Mouse (Mus musculus): ENCODE data around the gene Cdh23.
A peak's percentile ranks its signal among the peaks of the same experiment; 100 is the strongest.

Cdh23 gene

DNA sequence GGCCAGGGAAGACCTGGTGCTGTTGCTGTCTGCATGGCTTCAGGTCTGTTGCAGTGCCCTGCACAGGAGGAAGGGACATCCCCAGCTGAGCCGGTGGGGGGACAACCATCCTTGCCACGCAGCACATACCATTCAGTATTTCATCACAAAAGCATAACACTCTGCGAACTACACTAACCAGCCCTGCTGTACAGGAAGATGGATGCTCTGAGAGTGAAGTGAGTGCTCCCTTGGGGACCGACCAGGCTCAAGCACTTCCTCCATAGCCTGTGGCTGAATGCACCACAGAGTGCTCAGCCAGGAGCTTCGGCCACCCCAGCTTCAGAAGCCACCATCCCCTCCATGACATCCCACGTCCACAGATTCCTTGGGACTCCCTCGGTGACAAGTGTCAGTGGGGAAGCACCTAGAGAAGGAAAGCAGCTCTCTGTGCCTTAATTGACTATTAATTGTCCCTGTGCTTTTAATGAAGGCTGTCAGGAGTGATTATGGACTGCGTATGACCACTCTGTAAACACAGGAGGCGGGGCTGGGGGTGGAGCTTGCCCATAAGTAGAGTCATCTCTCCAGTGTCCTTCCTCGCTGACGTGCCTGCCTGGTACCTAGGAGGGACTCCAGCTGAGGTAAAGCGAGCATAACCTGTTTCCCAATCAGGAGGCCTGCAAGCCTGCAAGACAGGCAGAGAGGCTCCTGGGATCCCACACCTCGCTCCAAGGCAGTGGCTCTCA is 60.6 kb downstream of the Cdh23 start:
- no peaks in the 10 kb centered on the region; the same call in 1 of the 2 replicates for H3K27me3 ChIP-seq (ENCODE audit: control insufficient read depth, insufficient read depth, low read length, poor library complexity, severe bottlenecking)
- peak; percentile 52 for DNase-seq (ENCODE audit: low read depth, low spot score)
- H3K36me3 ChIP-seq (ENCODE audit: control insufficient read depth, insufficient read depth, low read length, poor library complexity, severe bottlenecking), result no peaks in the 10 kb centered on the region

DNA sequence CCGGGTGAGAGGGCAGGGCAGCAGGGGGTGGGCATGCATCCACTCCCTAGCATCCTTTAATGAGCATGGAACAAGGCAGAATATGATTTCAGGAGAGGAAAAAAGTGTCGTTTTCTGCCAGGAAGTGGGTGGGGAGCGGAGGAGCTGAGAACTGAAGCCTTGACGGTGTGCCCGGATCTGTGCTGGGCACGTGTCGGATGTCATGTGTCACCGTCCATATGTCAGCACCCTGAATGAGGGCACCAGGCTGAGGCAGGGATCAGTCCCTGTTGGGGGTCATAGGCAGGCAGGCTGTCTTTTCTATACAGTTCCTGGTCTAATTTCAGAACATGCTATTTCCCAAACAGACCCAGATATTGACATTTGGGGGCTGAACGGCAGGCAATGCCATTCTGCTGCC is 61.9 kb downstream of the Cdh23 start:
- DNase-seq (ENCODE audit: low read depth, low spot score), result no peak
- H3K36me3 ChIP-seq (ENCODE audit: control insufficient read depth, insufficient read depth, low read length, poor library complexity, severe bottlenecking), result no peaks in the 10 kb centered on the region
- H3K27me3 ChIP-seq (ENCODE audit: control insufficient read depth, insufficient read depth, low read length, poor library complexity, severe bottlenecking), result no peaks in the 10 kb centered on the region; the same call in 1 of the 2 replicates

DNA sequence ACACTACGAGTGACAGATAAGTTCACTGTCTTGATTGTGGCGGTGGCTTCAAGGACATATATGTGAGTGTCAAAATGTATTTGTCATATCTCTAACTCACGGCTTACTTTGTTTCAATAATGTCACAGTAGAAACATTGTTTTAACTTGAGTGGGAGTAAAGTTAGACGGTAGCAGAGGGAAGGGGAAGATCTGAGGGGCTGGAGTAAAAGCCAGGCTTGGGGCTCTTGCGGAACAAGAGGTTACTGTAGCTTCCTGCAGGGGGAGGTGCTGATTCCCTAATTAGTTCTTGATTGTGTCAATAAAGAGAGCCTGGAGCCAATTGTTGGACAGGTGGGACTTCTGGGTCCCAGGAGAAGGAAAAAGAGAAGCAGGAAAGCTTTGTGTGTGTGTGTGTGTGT is 70.2 kb downstream of the Cdh23 start:
- no peak for DNase-seq (ENCODE audit: low read depth, low spot score)
- Histone ChIP-seq H3K36me3 (ENCODE audit: control insufficient read depth, insufficient read depth, low read length, poor library complexity, severe bottlenecking) (no peaks in the 10 kb centered on the region), H3K27me3 (ENCODE audit: control insufficient read depth, insufficient read depth, low read length, poor library complexity, severe bottlenecking) (no peaks in the 10 kb centered on the region)

DNA sequence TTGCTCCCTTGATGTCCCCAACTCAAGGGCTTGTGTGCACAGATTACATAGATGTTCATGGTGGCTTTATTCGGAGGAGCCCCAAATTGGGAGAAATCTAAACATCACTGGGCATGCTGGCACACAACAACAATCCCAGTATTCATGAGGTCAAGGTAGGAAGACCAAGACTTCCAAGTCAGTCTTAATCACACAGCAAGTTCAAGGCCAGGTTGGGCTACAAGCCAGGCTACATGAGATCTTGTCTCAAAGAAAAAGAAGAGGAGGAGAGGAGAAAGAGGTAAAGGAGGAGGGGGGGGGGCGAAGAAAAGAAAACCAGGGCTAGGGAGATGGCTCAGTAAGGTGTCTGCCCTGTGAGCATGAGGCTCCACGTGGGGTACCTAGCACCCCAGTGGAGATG is 70.8 kb downstream of the Cdh23 start:
- DNase-seq (ENCODE audit: low read depth, low spot score), result no peak
- Histone ChIP-seq H3K27me3 (ENCODE audit: control insufficient read depth, insufficient read depth, low read length, poor library complexity, severe bottlenecking) (no peaks in the 10 kb centered on the region), H3K36me3 (ENCODE audit: control insufficient read depth, insufficient read depth, low read length, poor library complexity, severe bottlenecking) (no peaks in the 10 kb centered on the region)

DNA sequence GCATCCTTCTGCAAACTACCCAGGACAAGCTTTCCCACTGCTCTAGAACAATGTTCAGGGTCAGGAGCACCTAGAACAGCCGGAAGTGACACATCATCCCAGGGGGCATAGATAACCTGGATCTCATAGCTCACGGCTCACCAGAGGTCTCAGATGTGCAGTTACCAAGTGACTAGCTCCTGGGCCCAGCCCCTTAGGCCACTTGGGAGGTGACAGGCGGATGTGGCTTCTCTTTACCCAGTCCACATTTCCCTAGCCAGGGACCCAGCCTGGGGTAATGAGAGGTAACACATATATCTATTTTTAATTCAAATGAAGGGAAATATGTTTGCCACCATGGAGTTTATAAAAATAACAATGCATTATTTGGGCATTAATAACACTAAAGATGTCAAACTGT is 71.3 kb downstream of the Cdh23 start:
- Histone ChIP-seq H3K27me3 (ENCODE audit: control insufficient read depth, insufficient read depth, low read length, poor library complexity, severe bottlenecking) (no peaks in the 10 kb centered on the region), H3K36me3 (ENCODE audit: control insufficient read depth, insufficient read depth, low read length, poor library complexity, severe bottlenecking) (no peaks in the 10 kb centered on the region)
- DNase-seq (ENCODE audit: low read depth, low spot score), result no peak

DNA sequence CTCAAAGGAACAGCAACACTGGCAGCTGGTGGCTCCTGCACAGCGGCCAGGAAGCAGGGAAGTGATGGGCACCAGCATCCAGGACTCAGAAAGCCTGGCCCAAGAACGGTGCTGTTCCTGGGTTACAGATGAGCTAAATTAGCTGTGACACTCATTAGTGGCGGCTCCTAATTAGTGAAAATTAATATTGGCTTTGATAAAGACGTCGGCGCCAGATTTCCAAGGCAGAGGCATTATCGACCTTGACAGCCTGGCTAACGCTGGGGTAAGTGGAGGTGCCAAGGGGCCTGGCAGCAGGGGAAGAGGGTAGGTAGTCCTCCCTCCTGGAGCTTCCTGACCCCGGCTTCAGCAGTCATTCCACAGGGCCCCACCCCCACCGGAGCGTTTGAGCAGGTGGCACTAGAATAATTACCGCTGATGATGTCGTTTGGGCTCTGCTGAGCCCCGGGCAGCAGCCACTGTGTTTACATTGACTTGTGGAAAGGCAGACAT is 72.0 kb downstream of the Cdh23 start:
- H3K36me3 ChIP-seq (ENCODE audit: control insufficient read depth, insufficient read depth, low read length, poor library complexity, severe bottlenecking), result no peaks in the 10 kb centered on the region
- DNase-seq (ENCODE audit: low read depth, low spot score), result no peak
- H3K27me3 ChIP-seq (ENCODE audit: control insufficient read depth, insufficient read depth, low read length, poor library complexity, severe bottlenecking), result no peaks in the 10 kb centered on the region

DNA sequence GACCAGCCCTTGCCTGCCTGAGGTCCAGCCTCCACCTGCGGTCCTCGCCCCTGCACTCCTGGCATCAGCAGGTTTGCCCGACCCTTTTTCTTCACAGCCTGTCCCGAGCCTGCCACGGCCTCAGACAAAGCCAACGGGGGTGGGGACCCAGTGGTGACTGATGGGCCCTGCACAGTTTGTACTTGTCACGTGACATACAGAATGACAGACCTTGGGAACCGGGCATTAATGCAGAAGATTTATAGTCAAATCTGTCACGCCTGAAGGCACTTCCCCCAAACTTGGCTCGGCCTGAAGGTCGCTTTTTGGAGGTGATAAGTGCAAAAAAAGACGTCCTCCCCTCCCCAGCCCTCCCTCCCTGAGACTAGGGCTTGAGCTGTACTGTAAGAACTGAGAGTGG is 73.5 kb downstream of the Cdh23 start:
- Histone ChIP-seq H3K27me3 (ENCODE audit: control insufficient read depth, insufficient read depth, low read length, poor library complexity, severe bottlenecking) (no peaks in the 10 kb centered on the region), H3K36me3 (ENCODE audit: control insufficient read depth, insufficient read depth, low read length, poor library complexity, severe bottlenecking) (no peaks in the 10 kb centered on the region)
- DNase-seq (ENCODE audit: low read depth, low spot score), result peak; percentile 18

DNA sequence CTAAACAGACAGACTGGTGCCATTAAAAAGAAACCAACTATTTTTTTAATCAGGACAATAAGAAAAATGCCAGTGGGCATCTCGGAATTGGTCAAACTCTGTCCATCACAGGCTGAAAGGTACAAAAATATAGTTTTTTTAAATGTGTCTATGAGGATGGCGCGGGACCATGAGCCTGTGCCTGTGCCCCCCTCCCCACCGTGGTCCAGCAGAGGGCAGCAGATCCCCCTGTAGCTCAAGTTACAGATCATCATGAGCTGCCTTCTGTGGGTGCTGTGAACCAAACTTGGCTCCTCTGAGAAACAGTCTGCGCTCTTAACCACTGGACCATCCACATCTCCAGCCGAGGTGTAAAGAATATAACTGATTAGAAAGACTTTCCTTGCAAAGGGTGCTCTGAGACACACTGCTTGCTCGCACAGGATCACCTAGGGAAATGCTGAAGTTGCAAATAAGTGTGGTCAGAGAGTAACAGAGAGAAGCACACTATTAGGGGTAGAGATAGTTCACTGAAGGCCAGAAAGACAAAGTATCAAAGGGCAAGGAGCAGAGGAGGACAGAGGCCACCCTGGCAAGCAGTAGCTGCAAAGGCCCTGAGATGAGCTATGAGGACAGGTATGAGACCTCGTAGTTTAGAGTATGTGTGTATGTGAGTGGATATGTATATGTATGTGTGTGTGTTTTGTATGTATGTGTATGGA is 74.7 kb downstream of the Cdh23 start:
- peak; percentile 25 for DNase-seq (ENCODE audit: low read depth, low spot score)
- no peaks in the 10 kb centered on the region for H3K27me3 ChIP-seq (ENCODE audit: control insufficient read depth, insufficient read depth, low read length, poor library complexity, severe bottlenecking)
- no peaks in the 10 kb centered on the region for H3K36me3 ChIP-seq (ENCODE audit: control insufficient read depth, insufficient read depth, low read length, poor library complexity, severe bottlenecking)

DNA sequence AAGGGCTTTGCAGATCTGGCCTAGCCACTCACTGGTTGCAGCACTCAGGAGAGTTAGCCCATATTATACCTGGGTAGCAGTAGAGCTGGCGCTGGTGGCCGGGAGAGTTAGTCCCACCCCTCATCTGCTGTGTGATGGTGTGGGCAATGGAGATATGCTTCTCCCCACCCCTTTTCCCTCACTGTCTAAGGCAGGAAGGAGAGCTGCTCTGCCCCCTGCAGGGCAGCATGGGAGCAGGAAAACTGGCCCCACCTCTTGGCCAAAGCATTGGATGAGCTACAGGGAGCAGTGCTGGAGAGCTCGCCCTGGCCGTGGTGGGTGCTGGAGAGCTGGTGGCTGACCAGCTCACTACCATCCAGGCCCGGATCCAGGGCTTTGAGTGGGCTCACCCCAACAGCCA is 80.4 kb downstream of the Cdh23 start:
- DNase-seq (ENCODE audit: low read depth, low spot score), result no peak
- no peaks in the 10 kb centered on the region for H3K27me3 ChIP-seq (ENCODE audit: control insufficient read depth, insufficient read depth, low read length, poor library complexity, severe bottlenecking)
- H3K36me3 ChIP-seq (ENCODE audit: control insufficient read depth, insufficient read depth, low read length, poor library complexity, severe bottlenecking), result no peaks in the 10 kb centered on the region

DNA sequence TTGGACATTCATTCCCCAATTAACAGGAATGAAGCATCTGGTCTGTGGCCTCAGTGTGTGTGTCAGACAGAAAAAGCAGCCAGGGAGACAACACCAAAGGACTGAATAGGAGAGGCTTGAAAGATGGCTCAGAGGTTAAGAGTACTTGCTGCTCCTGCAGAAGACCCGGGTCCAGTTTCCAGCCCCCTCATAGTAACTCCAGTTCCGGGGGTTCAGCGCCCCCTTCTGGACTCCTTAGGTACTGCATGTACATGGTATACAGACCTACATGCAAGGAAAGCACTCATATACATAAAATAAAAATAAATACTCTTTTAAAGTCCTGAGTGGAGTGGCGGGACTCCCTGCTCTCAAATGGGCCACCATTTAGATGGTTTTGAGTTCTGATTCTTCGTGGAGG is 83.4 kb downstream of the Cdh23 start:
- DNase-seq (ENCODE audit: low read depth, low spot score), result peak; percentile 53

DNA sequence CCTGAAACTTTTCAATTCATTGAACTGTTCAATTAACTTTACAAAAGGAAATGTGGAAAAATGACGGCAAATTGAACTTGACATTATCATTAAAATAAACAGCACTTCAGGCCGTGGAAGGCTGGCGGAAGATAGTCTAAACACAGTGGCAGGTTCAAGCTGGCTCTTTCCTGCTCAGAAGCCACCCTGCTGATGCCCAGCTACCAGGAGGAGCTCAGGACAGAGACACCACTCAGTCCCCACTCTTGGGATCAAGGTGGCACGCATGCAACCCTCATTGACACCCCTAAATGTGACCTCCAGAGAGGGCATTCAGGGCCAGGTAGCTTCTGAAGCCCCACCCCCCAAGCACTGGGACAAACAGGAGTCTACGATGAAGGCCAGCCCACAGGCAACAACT is 89.1 kb downstream of the Cdh23 start:
- H3K27me3 ChIP-seq (ENCODE audit: control insufficient read depth, insufficient read depth, low read length, poor library complexity, severe bottlenecking), result no peaks in the 10 kb centered on the region
- H3K36me3 ChIP-seq (ENCODE audit: control insufficient read depth, insufficient read depth, low read length, poor library complexity, severe bottlenecking), result no peaks in the 10 kb centered on the region
- DNase-seq (ENCODE audit: low read depth, low spot score), result no peak

More for the DNA sequence above, 83.4 kb downstream of the Cdh23 start:
- Histone ChIP-seq H3K36me3 (ENCODE audit: control insufficient read depth, insufficient read depth, low read length, poor library complexity, severe bottlenecking) (no peaks in the 10 kb centered on the region), H3K27me3 (ENCODE audit: control insufficient read depth, insufficient read depth, low read length, poor library complexity, severe bottlenecking) (no peaks in the 10 kb centered on the region)

DNA sequence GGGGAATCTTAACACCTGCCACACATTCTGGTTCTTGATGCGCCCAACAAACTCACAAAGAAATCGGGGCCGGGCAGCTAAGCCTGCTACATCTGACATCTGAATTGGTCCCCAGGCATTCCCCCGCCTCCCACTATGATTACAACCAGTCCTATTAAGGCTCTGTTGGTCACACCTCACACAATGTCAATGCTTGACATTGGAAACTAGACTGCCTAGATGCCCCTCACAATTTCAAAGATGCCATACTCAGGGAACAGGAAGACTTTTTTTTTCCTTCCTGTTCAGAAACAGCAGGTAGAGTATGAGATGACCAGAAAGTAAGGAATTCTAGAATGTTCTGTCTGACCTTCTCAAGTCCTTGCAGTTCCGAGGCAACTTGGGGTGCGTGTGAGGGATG is 89.6 kb downstream of the Cdh23 start:
- H3K27me3 ChIP-seq (ENCODE audit: control insufficient read depth, insufficient read depth, low read length, poor library complexity, severe bottlenecking), result no peaks in the 10 kb centered on the region
- H3K36me3 ChIP-seq (ENCODE audit: control insufficient read depth, insufficient read depth, low read length, poor library complexity, severe bottlenecking), result no peaks in the 10 kb centered on the region
- DNase-seq (ENCODE audit: low read depth, low spot score), result no peak

DNA sequence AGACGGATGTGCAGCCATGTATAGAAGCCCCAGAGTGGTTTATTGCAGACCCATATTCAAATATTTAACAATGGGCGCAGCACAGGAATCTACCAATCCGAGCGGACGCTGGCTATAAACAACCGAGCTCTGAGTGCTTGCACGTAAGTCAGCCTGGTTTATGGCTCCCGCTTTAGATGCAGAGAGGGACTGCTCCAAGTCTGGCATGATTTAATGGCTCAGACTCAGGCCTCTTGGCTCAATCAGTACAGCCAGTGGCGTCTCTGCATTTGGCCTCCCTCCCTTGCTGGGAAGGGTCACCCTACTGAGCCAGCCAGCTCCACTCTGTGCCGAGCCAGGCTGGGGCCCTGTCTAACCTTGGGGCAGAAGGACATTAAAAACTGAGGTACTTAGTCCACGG is 94.1 kb downstream of the Cdh23 start:
- H3K36me3 ChIP-seq (ENCODE audit: control insufficient read depth, insufficient read depth, low read length, poor library complexity, severe bottlenecking), result no peaks in the 10 kb centered on the region
- no peak for DNase-seq (ENCODE audit: low read depth, low spot score)
- no peaks in the 10 kb centered on the region for H3K27me3 ChIP-seq (ENCODE audit: control insufficient read depth, insufficient read depth, low read length, poor library complexity, severe bottlenecking)

DNA sequence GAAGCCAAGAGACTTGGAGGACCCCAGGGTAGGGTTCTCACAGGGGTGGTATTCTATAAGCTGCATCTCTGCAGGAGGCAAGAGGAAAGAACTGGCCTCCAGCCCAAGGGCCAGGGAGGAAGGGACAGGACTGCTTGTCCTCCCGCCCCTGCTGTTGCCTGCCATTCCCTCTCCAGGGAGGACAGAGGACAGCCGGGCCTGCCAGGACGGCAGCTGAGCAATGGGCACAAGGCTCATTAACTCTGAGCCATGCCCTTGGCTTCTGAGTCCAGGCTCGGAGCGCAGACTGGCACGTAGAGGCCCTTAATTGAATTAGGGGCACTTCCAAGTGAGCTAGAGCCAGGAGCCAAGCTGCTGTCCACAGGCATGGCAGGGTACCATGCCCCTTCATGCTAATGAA is 101.1 kb downstream of the Cdh23 start:
- no peak for DNase-seq (ENCODE audit: low read depth, low spot score)
- Histone ChIP-seq H3K36me3 (ENCODE audit: control insufficient read depth, insufficient read depth, low read length, poor library complexity, severe bottlenecking) (no peaks in the 10 kb centered on the region), H3K27me3 (ENCODE audit: control insufficient read depth, insufficient read depth, low read length, poor library complexity, severe bottlenecking) (no peaks in the 10 kb centered on the region)

DNA sequence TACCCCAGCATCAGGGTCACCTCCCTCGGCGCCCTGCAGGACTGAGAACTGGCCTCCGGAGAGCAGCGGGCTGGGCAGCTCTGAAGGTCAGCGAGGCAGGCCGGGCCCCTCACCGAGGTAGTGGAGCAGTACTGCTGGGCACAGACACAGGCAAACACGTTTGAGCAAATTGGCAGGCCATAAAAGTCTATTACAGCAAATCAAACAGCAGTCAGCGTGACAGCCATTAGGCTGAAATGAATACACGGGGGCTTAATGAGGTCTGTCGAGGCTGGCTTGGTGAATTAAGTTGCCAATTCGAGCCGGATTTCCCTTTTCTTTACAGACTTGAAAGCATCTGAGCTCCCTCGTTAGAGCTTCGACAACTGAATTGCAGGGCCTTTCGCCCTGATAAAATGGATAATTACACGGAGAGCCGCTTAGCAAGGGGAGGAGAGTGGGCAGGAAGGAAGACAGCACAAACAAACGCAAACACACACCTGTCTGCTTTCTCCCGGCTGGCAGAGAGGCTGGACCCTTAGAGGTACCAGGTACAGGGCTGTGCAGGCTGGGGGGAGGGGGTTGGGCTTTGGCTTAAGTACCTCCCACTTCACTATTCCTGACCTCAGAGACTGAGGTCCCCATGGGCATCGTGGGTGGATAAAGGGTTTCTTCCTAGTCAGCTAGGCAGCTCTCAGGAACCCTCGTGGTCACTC is 103.3 kb downstream of the Cdh23 start:
- Histone ChIP-seq H3K36me3 (ENCODE audit: control insufficient read depth, insufficient read depth, low read length, poor library complexity, severe bottlenecking) (no peaks in the 10 kb centered on the region), H3K27me3 (ENCODE audit: control insufficient read depth, insufficient read depth, low read length, poor library complexity, severe bottlenecking) (no peaks in the 10 kb centered on the region)
- DNase-seq (ENCODE audit: low read depth, low spot score), result no peak

All from splenic B cell, adult 2 months (primary cell).